Mouse (Mus musculus) liver, embryonic 16.5 days (tissue): Measurements from ENCODE around the gene Trim33. TPM values are rescaled to one million over a fixed set of nuclear protein-coding genes. Genes with fewer than 3 reads are reported as not detected.

Experiments
- ATAC-seq: fragments of 200-750 bp; cut with Nextera tagmentation; 2 replicates; pipeline ENCODE4 v1.8.0; 2017; ENCODE audit warnings: low read depth, mild to moderate bottlenecking, moderate number of reproducible peaks, moderate library complexity
- H3K27ac ChIP-seq: fragments of 300-500 bp; sonication (generic); 2 replicates; pipeline ENCODE4 v1.5.1; 2014; ENCODE audit warnings: mild to moderate bottlenecking, low read length
- H3K27me3 ChIP-seq: fragments of 300-500 bp; sonication (generic); 2 replicates; pipeline ENCODE4 v1.6.1; 2014; ENCODE audit warnings: low read depth, low read length, mixed read lengths; ENCODE audit not compliant: control insufficient read depth, insufficient read depth
- H3K36me3 ChIP-seq: fragments of 300-500 bp; sonication (generic); 2 replicates; pipeline ENCODE4 v1.6.1; 2014; ENCODE audit warnings: mild to moderate bottlenecking; ENCODE audit not compliant: control insufficient read depth, insufficient read depth
- H3K4me1 ChIP-seq: fragments of 300-500 bp; sonication (generic); 2 replicates; pipeline ENCODE4 v1.6.1; 2014; ENCODE audit warnings: low read depth, low read length, mixed read lengths; ENCODE audit not compliant: control insufficient read depth
- H3K4me2 ChIP-seq: fragments of 300-500 bp; sonication (generic); 2 replicates; pipeline ENCODE4 v1.6.1; 2014; ENCODE audit warnings: low read depth, low read length, mixed read lengths
- H3K4me3 ChIP-seq: fragments of 300-500 bp; sonication (generic); 2 replicates; pipeline ENCODE4 v1.5.1; 2014; ENCODE audit warnings: low read depth, mild to moderate bottlenecking, low read length
- H3K9ac ChIP-seq: fragments of 300-500 bp; sonication (generic); 2 replicates; pipeline ENCODE4 v1.6.1; 2014; ENCODE audit warnings: low read depth, low read length
- H3K9me3 ChIP-seq: fragments of 300-500 bp; sonication (generic); replicated peaks from 2 replicates; pipeline ENCODE4 v1.6.1; 2016; ENCODE audit warnings: low read length; ENCODE audit not compliant: control insufficient read depth
- WGBS: fragments of 180-500 bp; shearing (Covaris S2); extraction: QIAGEN DNeasy Blood & Tissue Kit; methylation state at CpG from one replicate; pipeline ENCODE4 v1.1.7; 2014; ENCODE audit not compliant: insufficient replicate concordance; 5-methylcytosine and 5-hydroxymethylcytosine counted together
- polyA plus RNA-seq: library from polyadenylated mRNA; unstranded; fragments of >200 nt; fragmentation: Nextera tagmentation; extraction: Ambion mirVana; gene quantifications from 2 replicates; pipeline ENCODE4 v1.2.1, GENCODE M21; 2015

The Trim33 gene
- polyA plus RNA-seq, 1 experiment from 2014 or later = 5.1 TPM

GRCm38 (mm10) chr3:103375181-103375855 lies 96.2 kb downstream of the Trim33 start:
- H3K27me3 ChIP-seq = no peaks in the 10 kb centered on the region

GRCm38 (mm10) chr3:103378018-103378417 lies 98.9 kb downstream of the Trim33 start:
- ATAC-seq = peak; percentile 68
- H3K9ac ChIP-seq = no peak overlapping the region
- H3K27ac ChIP-seq = no peak overlapping the region

More at GRCm38 (mm10) chr3:103375181-103375855, 96.2 kb downstream of the Trim33 start:
- no peak for ATAC-seq
- no peak overlapping the region for H3K4me3 ChIP-seq
- H3K27ac ChIP-seq = no peak overlapping the region
- peaks cover 4% of the 10 kb centered on the region; the same call in 1 of the 2 replicates for H3K4me1 ChIP-seq
- H3K9me3 ChIP-seq = no peaks in the 10 kb centered on the region
- no peak overlapping the region for H3K4me2 ChIP-seq
- H3K9ac ChIP-seq = no peak overlapping the region
- WGBS = 24% methylated on average over 14 of the region's 14 CpGs
- H3K36me3 ChIP-seq = no peaks in the 10 kb centered on the region

GRCm38 (mm10) chr3:103379371-103379770 lies 100.3 kb downstream of the Trim33 start:
- no peak overlapping the region for H3K4me3 ChIP-seq
- no peaks in the 10 kb centered on the region for H3K27me3 ChIP-seq
- H3K4me2 ChIP-seq = no peak overlapping the region
- 73% methylated on average over 3 of the region's 3 CpGs for WGBS
- H3K36me3 ChIP-seq = no peaks in the 10 kb centered on the region
- H3K9me3 ChIP-seq = no peaks in the 10 kb centered on the region
- peaks cover 4% of the 10 kb centered on the region; the same call in 1 of the 2 replicates for H3K4me1 ChIP-seq
- H3K9ac ChIP-seq = no peak overlapping the region
- no peak for ATAC-seq
- no peak overlapping the region for H3K27ac ChIP-seq

More at GRCm38 (mm10) chr3:103378018-103378417, 98.9 kb downstream of the Trim33 start:
- Histone ChIP-seq H3K4me1 (peaks cover 4% of the 10 kb centered on the region; the same call in 1 of the 2 replicates), H3K4me2 (no peak overlapping the region), H3K4me3 (no peak overlapping the region), H3K27me3 (no peaks in the 10 kb centered on the region), H3K9me3 (no peaks in the 10 kb centered on the region), H3K36me3 (no peaks in the 10 kb centered on the region)

- ATAC-seq = no peak
- WGBS = 79% methylated on average over 8 of the region's 8 CpGs
- no peak overlapping the region for H3K9ac ChIP-seq
- H3K36me3 ChIP-seq = no peaks in the 10 kb centered on the region
- H3K27ac ChIP-seq = no peak overlapping the region
- H3K4me2 ChIP-seq = no peak overlapping the region
- H3K4me1 ChIP-seq = peaks cover 4% of the 10 kb centered on the region; the same call in 1 of the 2 replicates
- H3K27me3 ChIP-seq = no peaks in the 10 kb centered on the region
- H3K4me3 ChIP-seq = no peak overlapping the region
- no peaks in the 10 kb centered on the region for H3K9me3 ChIP-seq
Measured at GRCm38 (mm10) chr3:103380814-103381213, 101.7 kb downstream of the Trim33 start.

GRCm38 (mm10) chr3:103381441-103381840 lies 102.3 kb downstream of the Trim33 start:
- peaks cover 4% of the 10 kb centered on the region; the same call in 1 of the 2 replicates for H3K4me1 ChIP-seq
- no peak overlapping the region for H3K4me3 ChIP-seq
- 72% methylated on average over 6 of the region's 6 CpGs for WGBS
- H3K9me3 ChIP-seq = no peaks in the 10 kb centered on the region
- H3K9ac ChIP-seq = no peak overlapping the region
- no peak for ATAC-seq
- no peaks in the 10 kb centered on the region for H3K27me3 ChIP-seq
- no peak overlapping the region for H3K4me2 ChIP-seq
- no peak overlapping the region for H3K27ac ChIP-seq
- H3K36me3 ChIP-seq = no peaks in the 10 kb centered on the region

- Histone ChIP-seq H3K9me3 (no peaks in the 10 kb centered on the region), H3K27ac (no peak overlapping the region), H3K4me1 (peaks cover 4% of the 10 kb centered on the region; the same call in 1 of the 2 replicates), H3K27me3 (no peaks in the 10 kb centered on the region), H3K4me3 (no peak overlapping the region), H3K4me2 (peak overlapping the region; percentile 19; the same call in 1 of the 2 replicates), H3K36me3 (no peaks in the 10 kb centered on the region), H3K9ac (no peak overlapping the region)
- peak; percentile 55 for ATAC-seq
- 20% methylated on average over 17 of the region's 17 CpGs for WGBS
Measured at GRCm38 (mm10) chr3:103382872-103383567, 103.9 kb downstream of the Trim33 start.

- WGBS = 80% methylated on average over 7 of the region's 7 CpGs
- no peak for ATAC-seq
- H3K4me3 ChIP-seq = no peak overlapping the region
- no peaks in the 10 kb centered on the region for H3K36me3 ChIP-seq
- H3K27me3 ChIP-seq = no peaks in the 10 kb centered on the region
- H3K27ac ChIP-seq = no peak overlapping the region
- no peaks in the 10 kb centered on the region for H3K9me3 ChIP-seq
- H3K9ac ChIP-seq = no peak overlapping the region
- no peak overlapping the region for H3K4me2 ChIP-seq
- peaks cover 4% of the 10 kb centered on the region; the same call in 1 of the 2 replicates for H3K4me1 ChIP-seq
Measured at GRCm38 (mm10) chr3:103384486-103384885, 105.4 kb downstream of the Trim33 start.

GRCm38 (mm10) chr3:103384949-103385348 lies 105.9 kb downstream of the Trim33 start:
- H3K27ac ChIP-seq = no peak overlapping the region
- ATAC-seq = 0 out of 2 replicates have a peak, but pooled peaks have one; percentile 25
- WGBS = 30% methylated on average over 5 of the region's 5 CpGs

More at GRCm38 (mm10) chr3:103384949-103385348, 105.9 kb downstream of the Trim33 start:
- Histone ChIP-seq H3K4me3 (no peak overlapping the region), H3K36me3 (no peaks in the 10 kb centered on the region), H3K4me2 (no peak overlapping the region), H3K9ac (no peak overlapping the region), H3K27me3 (no peaks in the 10 kb centered on the region), H3K9me3 (no peaks in the 10 kb centered on the region), H3K4me1 (peaks cover 4% of the 10 kb centered on the region; the same call in 1 of the 2 replicates)
